Mouse (Mus musculus) brain, embryonic 14.5 days (tissue): Measurements from ENCODE around the gene Cyp2g1.
A peak's percentile ranks its signal among the peaks of the same experiment; 100 is the strongest.

Source experiments
- CTCF ChIP-seq: fragments of 200-500 bp; IDR thresholded peaks from 2 replicates; pipeline ENCODE4 v1.5.1; 2012; ENCODE audit warnings: inconsistent platforms, mild to moderate bottlenecking, moderate library complexity, borderline replicate concordance; ENCODE audit not compliant: insufficient read depth, insufficient read length; ENCODE audit errors: extremely low read depth
- POLR2A ChIP-seq: fragments of 200-500 bp; IDR thresholded peaks from 2 replicates; pipeline ENCODE4 v1.6.1; 2012; ENCODE audit warnings: mild to moderate bottlenecking, inconsistent platforms, borderline replicate concordance; ENCODE audit not compliant: poor library complexity, insufficient read depth, insufficient read length, severe bottlenecking; ENCODE audit errors: extremely low read depth

GRCm38 (mm10) chr7:26778474-26778873, 30.2 kb upstream of the Cyp2g1 start:
- TF ChIP-seq CTCF (peak; percentile 60; the same call in 1 of the 2 replicates), POLR2A (no peak)
